Mouse (Mus musculus): ENCODE results near the gene Ctnnb1.

GRCm38 (mm10) chr9:120933886-120934758 lies 5.1 kb downstream of the Ctnnb1 start:
- no peak for TF ChIP-seq CTCF (IDR thresholded peaks at IDR 0.05; ENCODE audit: low read depth)
- TF ChIP-seq EP300 (IDR thresholded peaks at IDR 0.05; ENCODE audit: low read depth): no peak

Data from heart, postnatal 0 days (tissue).